In the genomic region with DNA sequence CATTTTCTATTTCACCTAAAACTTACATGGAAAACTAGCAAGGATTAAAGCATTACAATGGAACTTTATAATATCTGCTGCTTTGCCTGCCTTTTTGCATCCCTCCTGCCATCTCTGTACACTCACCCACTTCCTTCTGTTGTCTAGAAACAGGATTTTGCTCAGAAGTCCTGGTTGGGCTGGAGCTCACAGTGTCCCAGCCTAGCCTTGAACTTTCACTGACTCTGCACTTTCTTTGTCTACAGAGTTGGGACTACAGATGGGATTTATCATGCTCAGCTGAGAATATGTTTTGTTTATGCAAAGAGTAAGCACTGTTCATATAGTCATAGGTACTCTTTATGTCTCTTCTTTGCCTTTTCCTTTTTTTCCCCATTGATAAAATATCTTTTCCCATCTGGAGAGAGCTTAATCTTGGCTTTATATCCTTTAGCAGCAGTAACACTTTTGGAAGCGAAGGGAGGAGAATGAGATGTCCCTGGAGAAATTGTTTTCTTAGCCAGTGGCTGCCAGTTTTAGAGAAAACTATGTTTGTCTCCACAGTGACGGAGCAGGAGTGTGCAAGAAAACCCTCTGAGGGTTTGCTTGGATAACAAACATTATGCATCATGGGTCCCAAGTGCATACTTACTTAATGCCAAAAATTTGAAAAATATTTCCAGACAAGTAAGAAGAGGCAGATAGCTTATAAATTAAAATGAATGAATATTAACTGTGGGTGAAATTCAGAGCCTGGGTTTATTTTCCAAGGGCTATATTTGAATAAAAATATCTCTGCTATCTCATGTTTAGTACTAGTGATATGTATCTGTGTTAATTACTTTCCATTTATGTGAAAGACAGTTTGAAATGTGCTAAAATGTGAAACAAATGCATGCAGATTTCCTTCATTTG, we compare ENCODE assay signal across 11 mouse cellular contexts.
DNase-seq lines count a peak whose midpoint lies in the region; ATAC-seq lines count a peak whose summit lies in the region.
"Had no signal": no experiment of that assay in that cellular context is flagged by ENCODE, and none has a peak within 500 bp of the region (broad histone marks: within the 10 kb centered on the region; RNA-seq: fewer than 3 reads in every experiment).

No protein-coding gene starts in this region.

- H3K4me3 ChIP-seq in lung, embryonic 15.5 days: no peak overlapping the region
- no peak overlapping the region for H3K4me3 ChIP-seq in forebrain, embryonic 16.5 days (replicated peaks; ENCODE audit: low read length)

- H3K4me1 ChIP-seq in lung, embryonic 15.5 days: 0 out of 2 replicates have a peak, but pooled peaks cover 11% of the 10 kb centered on the region
- 0 out of 2 replicates have a peak, but pooled peaks cover 2% of the 10 kb centered on the region for H3K4me1 ChIP-seq in forebrain, embryonic 16.5 days (replicated peaks; ENCODE audit: control insufficient read depth, insufficient read depth, low read length)

- no peaks in the 10 kb centered on the region for H3K9me3 ChIP-seq in lung, embryonic 15.5 days
- H3K9me3 ChIP-seq in forebrain, embryonic 16.5 days (ENCODE audit: control insufficient read depth, low read length): no peaks in the 10 kb centered on the region

- peak; percentile 92 for ATAC-seq in lung, embryonic 15.5 days (ENCODE audit: borderline replicate concordance, extremely low read depth, low FRiP score, low TSS enrichment)
- peak; percentile 83 for ATAC-seq in forebrain, embryonic 16.5 days
- ATAC-seq: inflammation-experienced regulatory T-cells, adult 6 months had no signal

- H3K27me3 ChIP-seq in lung, embryonic 15.5 days: no peaks in the 10 kb centered on the region
- no peaks in the 10 kb centered on the region for H3K27me3 ChIP-seq in forebrain, embryonic 16.5 days (replicated peaks; ENCODE audit: control insufficient read depth, insufficient read depth, low read length)

- no peak overlapping the region for H3K4me2 ChIP-seq in lung, embryonic 15.5 days
- H3K4me2 ChIP-seq in forebrain, embryonic 16.5 days (ENCODE audit: low read length): no peak overlapping the region

- peak overlapping the region; percentile 75 for H3K27ac ChIP-seq in lung, embryonic 15.5 days
- H3K27ac ChIP-seq in forebrain, embryonic 16.5 days (ENCODE audit: low read length): peak overlapping the region; percentile 71

- no peak overlapping the region for H3K9ac ChIP-seq in lung, embryonic 15.5 days
- H3K9ac ChIP-seq in forebrain, embryonic 16.5 days (replicated peaks; ENCODE audit: low read depth, low read length): no peak overlapping the region

- intact Hi-C loops in heart, postnatal 10 days (cut with DNase I): no loop called here

- peak; percentile 64 for DNase-seq in heart, adult 8-10 months (ENCODE audit: low spot score)
- DNase-seq in heart, postnatal 4 days: no peak
- DNase-seq in lung, postnatal 25 days (ENCODE audit: low spot score): no peak
- peak; percentile 31 to 54 for DNase-seq in heart, postnatal 10 days
- DNase-seq in adipocyte (ENCODE audit: low spot score): no peak
- DNase-seq: cerebellum, postnatal 10 days; gastrocnemius, postnatal 36 days; thymus, postnatal 36 days had no signal

- WGBS in lung, embryonic 15.5 days: 23% methylated on average over 2 of the region's 2 CpGs
- 58% methylated on average over 2 of the region's 2 CpGs for WGBS in forebrain, embryonic 16.5 days

- no peaks in the 10 kb centered on the region for H3K36me3 ChIP-seq in lung, embryonic 15.5 days
- H3K36me3 ChIP-seq in forebrain, embryonic 16.5 days (ENCODE audit: control insufficient read depth, insufficient read depth): no peaks in the 10 kb centered on the region

Comparison
In these comparisons a context has a peak if more than half of its experiments do, and no peak if none do; other contexts are left out.
1. DNase-seq: peak in heart, adult 8-10 months (single experiment) and heart, postnatal 10 days (2 of 2); none in heart, postnatal 4 days (single experiment), lung, postnatal 25 days (single experiment) and adipocyte (single experiment).